Mouse (Mus musculus) hindbrain, embryonic 16.5 days (tissue): ENCODE results near the gene 4930568D16Rik. TPM values are rescaled to one million over a fixed set of nuclear protein-coding genes. Genes with fewer than 3 reads are reported as not detected.

Source experiments
- ATAC-seq: fragments of 200-750 bp; cut with Nextera tagmentation; 2 replicates; pipeline ENCODE4 v1.8.0; 2017; ENCODE audit warnings: moderate TSS enrichment, moderate library complexity
- H3K27ac ChIP-seq: fragments of 300-500 bp; sonication (generic); 2 replicates; pipeline ENCODE4 v1.5.1; 2014; ENCODE audit warnings: low read depth, mild to moderate bottlenecking, control low read depth, low read length, moderate library complexity
- H3K27me3 ChIP-seq: fragments of 300-500 bp; sonication (generic); replicated peaks from 2 replicates; pipeline ENCODE4 v1.6.1; 2014; ENCODE audit warnings: low read length; ENCODE audit not compliant: control insufficient read depth, insufficient read depth
- H3K36me3 ChIP-seq: fragments of 300-500 bp; sonication (generic); 2 replicates; pipeline ENCODE4 v1.6.1; 2014; ENCODE audit warnings: mild to moderate bottlenecking, low read length, moderate library complexity, mixed read lengths; ENCODE audit not compliant: control insufficient read depth, insufficient read depth
- H3K4me1 ChIP-seq: fragments of 300-500 bp; sonication (generic); 2 replicates; pipeline ENCODE4 v1.6.1; 2014; ENCODE audit warnings: low read depth, low read length; ENCODE audit not compliant: control insufficient read depth, insufficient read depth
- H3K4me2 ChIP-seq: fragments of 300-500 bp; sonication (generic); 2 replicates; pipeline ENCODE4 v1.6.1; 2014; ENCODE audit warnings: mild to moderate bottlenecking, low read length, control low read depth, moderate library complexity
- H3K4me3 ChIP-seq: fragments of 300-500 bp; sonication (generic); 2 replicates; pipeline ENCODE4 v1.5.1; 2014; ENCODE audit warnings: mild to moderate bottlenecking, low read length, control low read depth, moderate library complexity
- H3K9ac ChIP-seq: fragments of 300-500 bp; sonication (generic); 2 replicates; pipeline ENCODE4 v1.6.1; 2014; ENCODE audit warnings: low read depth, mild to moderate bottlenecking, control low read depth, low read length, moderate library complexity
- H3K9me3 ChIP-seq: fragments of 300-500 bp; sonication (generic); 2 replicates; pipeline ENCODE4 v1.6.1; 2014; ENCODE audit warnings: mild to moderate bottlenecking, low read length, moderate library complexity; ENCODE audit not compliant: control insufficient read depth
- WGBS: fragments of 180-500 bp; shearing (Covaris S2); extraction: QIAGEN DNeasy Blood & Tissue Kit; methylation state at CpG from one replicate; pipeline ENCODE4 v1.1.7; 2014; 5-methylcytosine and 5-hydroxymethylcytosine counted together
- polyA plus RNA-seq: library from polyadenylated mRNA; unstranded; fragments of >200 nt; fragmentation: Nextera tagmentation; extraction: Ambion mirVana; gene quantifications from 2 replicates; pipeline ENCODE4 v1.2.1, GENCODE M21; 2015

Gene 4930568D16Rik
- polyA plus RNA-seq, 1 experiment from 2014 or later, result not detected

- H3K9ac ChIP-seq, result no peak overlapping the region
- WGBS, result 76% methylated on average over 6 of the region's 6 CpGs
- no peak for ATAC-seq
- no peak overlapping the region for H3K27ac ChIP-seq
- H3K4me3 ChIP-seq, result no peak overlapping the region
- no peaks in the 10 kb centered on the region for H3K9me3 ChIP-seq
- H3K4me1 ChIP-seq, result no peaks in the 10 kb centered on the region
- H3K4me2 ChIP-seq, result no peak overlapping the region
- no peaks in the 10 kb centered on the region for H3K27me3 ChIP-seq
- no peaks in the 10 kb centered on the region for H3K36me3 ChIP-seq
These were observed 10.1 kb upstream of the 4930568D16Rik start for GRCm38 (mm10) chr2:35377600-35377999.

DNA sequence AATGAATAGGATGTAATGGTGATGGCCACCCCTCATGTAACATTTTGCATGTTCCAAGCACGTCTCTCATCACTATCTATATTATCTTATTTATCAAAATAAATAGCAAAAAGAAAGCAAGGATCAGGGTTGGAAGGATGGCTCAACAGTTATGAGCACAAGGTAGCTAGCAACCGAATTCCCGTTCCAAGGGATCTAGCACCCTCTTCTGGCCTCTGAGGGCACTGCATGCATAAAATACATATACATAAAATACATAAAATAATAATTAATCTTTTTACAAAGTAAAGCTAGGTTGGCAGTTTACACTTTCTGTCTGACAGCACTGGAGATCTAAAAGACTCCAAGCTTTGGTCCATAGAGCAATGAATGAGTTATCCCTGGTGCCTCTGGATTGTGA lies 5.5 kb upstream of the 4930568D16Rik start:
- no peak overlapping the region for H3K4me3 ChIP-seq
- ATAC-seq, result no peak
- no peaks in the 10 kb centered on the region for H3K4me1 ChIP-seq
- no peak overlapping the region for H3K27ac ChIP-seq
- 16% methylated on average over 3 of the region's 3 CpGs for WGBS
- no peaks in the 10 kb centered on the region for H3K9me3 ChIP-seq
- no peak overlapping the region for H3K4me2 ChIP-seq
- H3K27me3 ChIP-seq, result no peaks in the 10 kb centered on the region
- no peaks in the 10 kb centered on the region for H3K36me3 ChIP-seq
- H3K9ac ChIP-seq, result no peak overlapping the region

GRCm38 (mm10) chr2:35370686-35371085 lies 3.2 kb upstream of the 4930568D16Rik start:
- Histone ChIP-seq H3K36me3 (no peaks in the 10 kb centered on the region), H3K27ac (no peak overlapping the region), H3K9ac (no peak overlapping the region), H3K9me3 (no peaks in the 10 kb centered on the region), H3K4me1 (no peaks in the 10 kb centered on the region), H3K4me2 (no peak overlapping the region), H3K4me3 (no peak overlapping the region), H3K27me3 (no peaks in the 10 kb centered on the region)
- ATAC-seq, result no peak

GRCm38 (mm10) chr2:35349184-35349583 lies 18.3 kb downstream of the 4930568D16Rik start:
- ATAC-seq, result no peak
- Histone ChIP-seq H3K4me2 (no peak overlapping the region), H3K4me3 (no peak overlapping the region), H3K36me3 (no peaks in the 10 kb centered on the region), H3K27ac (no peak overlapping the region), H3K9ac (no peak overlapping the region), H3K4me1 (no peaks in the 10 kb centered on the region), H3K27me3 (no peaks in the 10 kb centered on the region), H3K9me3 (no peaks in the 10 kb centered on the region)
- WGBS, result 57% methylated on average over 5 of the region's 5 CpGs

GRCm38 (mm10) chr2:35345984-35346383 lies 21.5 kb downstream of the 4930568D16Rik start:
- Histone ChIP-seq H3K9ac (no peak overlapping the region), H3K4me2 (no peak overlapping the region), H3K9me3 (no peaks in the 10 kb centered on the region), H3K4me1 (no peaks in the 10 kb centered on the region), H3K36me3 (no peaks in the 10 kb centered on the region), H3K4me3 (no peak overlapping the region), H3K27me3 (no peaks in the 10 kb centered on the region), H3K27ac (no peak overlapping the region)
- WGBS, result 72% methylated on average over 2 of the region's 2 CpGs
- no peak for ATAC-seq

DNA sequence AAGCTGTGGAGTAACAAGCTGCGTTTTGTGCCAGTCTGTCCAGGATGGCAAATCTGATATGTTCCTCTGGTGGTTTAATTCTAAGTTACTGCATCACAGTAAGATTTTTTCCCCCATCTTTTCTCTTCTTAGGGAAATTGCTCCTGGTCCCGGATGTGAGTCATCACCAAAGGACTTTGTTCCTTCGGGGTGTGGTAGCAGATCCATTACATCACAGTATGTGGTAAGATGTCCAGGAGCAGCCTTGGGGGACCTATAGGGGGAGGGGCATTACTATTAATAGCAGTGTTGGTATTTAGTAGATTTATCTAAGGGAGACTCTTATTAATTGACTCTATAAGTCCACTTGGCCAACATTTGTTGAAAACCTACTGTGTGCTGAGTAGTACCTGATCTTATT lies 24.9 kb downstream of the 4930568D16Rik start:
- Histone ChIP-seq H3K4me3 (no peak overlapping the region), H3K4me2 (no peak overlapping the region), H3K27me3 (no peaks in the 10 kb centered on the region), H3K9ac (no peak overlapping the region), H3K36me3 (no peaks in the 10 kb centered on the region), H3K27ac (no peak overlapping the region), H3K9me3 (no peaks in the 10 kb centered on the region), H3K4me1 (no peaks in the 10 kb centered on the region)
- ATAC-seq, result no peak
- WGBS, result 84% methylated on average over 3 of the region's 3 CpGs

DNA sequence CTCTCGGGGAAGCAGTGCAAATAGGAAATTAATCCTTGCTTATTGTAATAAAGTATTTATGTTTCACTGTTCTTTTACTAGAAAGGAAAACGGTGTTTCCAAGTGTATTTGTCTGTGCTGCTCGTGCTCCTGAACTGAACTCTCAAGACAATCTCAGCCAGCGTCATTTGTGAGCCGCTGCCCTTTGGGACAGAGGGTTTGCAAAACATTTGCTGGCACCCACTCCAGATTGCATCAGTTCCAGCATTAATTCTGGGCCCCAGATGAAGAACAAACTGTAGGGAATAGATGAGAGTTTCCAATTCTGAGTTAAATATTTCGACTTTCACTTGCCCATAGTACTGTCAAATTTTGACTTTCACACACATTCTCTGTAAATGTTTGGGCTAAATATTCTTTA lies 28.8 kb downstream of the 4930568D16Rik start:
- Histone ChIP-seq H3K4me2 (no peak overlapping the region), H3K36me3 (no peaks in the 10 kb centered on the region), H3K27ac (no peak overlapping the region), H3K9me3 (no peaks in the 10 kb centered on the region), H3K4me1 (peaks cover 15% of the 10 kb centered on the region), H3K9ac (no peak overlapping the region), H3K27me3 (no peaks in the 10 kb centered on the region), H3K4me3 (no peak overlapping the region)
- no peak for ATAC-seq
- 87% methylated on average over 6 of the region's 6 CpGs for WGBS

- no peak overlapping the region for H3K27ac ChIP-seq
- H3K9me3 ChIP-seq, result no peaks in the 10 kb centered on the region
- ATAC-seq, result no peak
- H3K9ac ChIP-seq, result no peak overlapping the region
- no peaks in the 10 kb centered on the region for H3K27me3 ChIP-seq
- H3K4me3 ChIP-seq, result no peak overlapping the region
- peaks cover 15% of the 10 kb centered on the region for H3K4me1 ChIP-seq
- no peak overlapping the region for H3K4me2 ChIP-seq
- 70% methylated on average over 1 of the region's 1 CpGs for WGBS
- H3K36me3 ChIP-seq, result no peaks in the 10 kb centered on the region
These were observed 29.5 kb downstream of the 4930568D16Rik start for GRCm38 (mm10) chr2:35338036-35338435.

GRCm38 (mm10) chr2:35337419-35337818 lies 30.1 kb downstream of the 4930568D16Rik start:
- peaks cover 15% of the 10 kb centered on the region for H3K4me1 ChIP-seq
- peak overlapping the region; percentile 60 for H3K9ac ChIP-seq
- H3K4me2 ChIP-seq, result peak overlapping the region; percentile 65
- WGBS, result 46% methylated on average over 10 of the region's 10 CpGs
- peak overlapping the region; percentile 63 for H3K4me3 ChIP-seq
- H3K27me3 ChIP-seq, result no peaks in the 10 kb centered on the region
- no peaks in the 10 kb centered on the region for H3K9me3 ChIP-seq
- peak; percentile 14 for ATAC-seq
- peak overlapping the region; percentile 74 for H3K27ac ChIP-seq
- no peaks in the 10 kb centered on the region for H3K36me3 ChIP-seq
